Mouse (Mus musculus) MEL (cell line): ENCODE measurements around the gene 4930432K21Rik. TPM values are rescaled to one million over a fixed set of nuclear protein-coding genes. Genes with fewer than 3 reads are reported as not detected.

Experiments used
- DNase-seq: peaks from one replicate; pipeline ENCODE4 v3.0.0; 2011; ENCODE audit warnings: low read depth, low spot score
- H3K27ac ChIP-seq: 2 replicates; pipeline ENCODE4 v1.5.1; 2012; ENCODE audit warnings: low read depth, mild to moderate bottlenecking, control low read depth, low read length, moderate library complexity; ENCODE audit not compliant: control insufficient read depth
- H3K27me3 ChIP-seq, 2 experiments: fragments of 150-350 bp in 1 of 2; sonication (generic) in 1 of 2; 2 replicates each; pipeline ENCODE4 v1.6.1; 2012; ENCODE audit warnings: low read length in 2 of 2, mild to moderate bottlenecking in 2 of 2, improper control_type of control experiment in 1 of 2, moderate library complexity in 1 of 2; ENCODE audit not compliant: insufficient read depth in 2 of 2, control insufficient read depth in 1 of 2
- H3K36me3 ChIP-seq, 2 experiments: 2 replicates each; pipeline ENCODE4 v1.6.1; 2012 to 2014; ENCODE audit warnings: low read length in 2 of 2, improper control_type of control experiment in 1 of 2, inconsistent platforms in 1 of 2, mild to moderate bottlenecking in 1 of 2; ENCODE audit not compliant: insufficient read depth in 2 of 2, control insufficient read depth in 1 of 2
- H3K4me1 ChIP-seq, 2 experiments: fragments of 150-350 bp in 1 of 2; sonication (generic) in 1 of 2; 2 replicates each; pipeline ENCODE4 v1.6.1; 2012; ENCODE audit warnings: low read length in 2 of 2, improper control_type of control experiment in 1 of 2, mild to moderate bottlenecking in 1 of 2; ENCODE audit not compliant: insufficient read depth in 2 of 2, control insufficient read depth in 1 of 2
- H3K4me3 ChIP-seq, 2 experiments: fragments of 150-350 bp in 1 of 2; sonication (generic) in 1 of 2; 2 replicates each; pipeline ENCODE4 v1.5.1; 2012; ENCODE audit warnings: low read depth in 2 of 2, low read length in 2 of 2, mild to moderate bottlenecking in 2 of 2, moderate library complexity in 2 of 2, control low read depth in 1 of 2, improper control_type of control experiment in 1 of 2; ENCODE audit not compliant: control insufficient read depth in 1 of 2, insufficient read depth in 1 of 2
- H3K79me2 ChIP-seq: 2 replicates; pipeline ENCODE4 v1.6.1; 2012; ENCODE audit warnings: mild to moderate bottlenecking, low read length, moderate library complexity; ENCODE audit not compliant: control insufficient read depth, poor library complexity, insufficient read depth
- H3K9ac ChIP-seq: 2 replicates; pipeline ENCODE4 v1.6.1; 2012; ENCODE audit warnings: low read depth, mild to moderate bottlenecking, control low read depth, low read length, moderate library complexity; ENCODE audit not compliant: control insufficient read depth, poor library complexity, severe bottlenecking
- H3K9me3 ChIP-seq: fragments of 150-350 bp; sonication (generic); replicated peaks from 2 replicates; pipeline ENCODE4 v1.6.1; 2012; ENCODE audit warnings: mild to moderate bottlenecking, low read length, improper control_type of control experiment, moderate library complexity; ENCODE audit not compliant: insufficient read depth
- CHD2 ChIP-seq: IDR thresholded peaks from 2 replicates; pipeline ENCODE4 v1.6.1; 2011; ENCODE audit warnings: low read length, improper control_type of control experiment
- ELF1 ChIP-seq: IDR thresholded peaks from 2 replicates; pipeline ENCODE4 v1.6.1; 2014; ENCODE audit warnings: low read depth, mild to moderate bottlenecking, inconsistent platforms, low read length, improper control_type of control experiment, moderate library complexity
- GABPA ChIP-seq: IDR thresholded peaks from 2 replicates; pipeline ENCODE4 v1.6.1; 2012; ENCODE audit warnings: low read depth, mild to moderate bottlenecking, inconsistent platforms, low read length, improper control_type of control experiment, moderate library complexity
- GATA1 ChIP-seq: IDR thresholded peaks from 2 replicates; pipeline ENCODE4 v1.6.1; 2011; ENCODE audit warnings: low read depth, low read length, improper control_type of control experiment
- KAT2A ChIP-seq: conservative IDR thresholded peaks from 2 replicates; pipeline ENCODE4 v1.6.1; 2012; ENCODE audit warnings: low read depth, low read length, improper control_type of control experiment, inconsistent platforms
- MAFK ChIP-seq: IDR thresholded peaks from 2 replicates; pipeline ENCODE4 v1.6.1; 2011; ENCODE audit warnings: low read depth, mild to moderate bottlenecking, low read length, improper control_type of control experiment, borderline replicate concordance
- MAX ChIP-seq: IDR thresholded peaks from 2 replicates; pipeline ENCODE4 v1.6.1; 2011; ENCODE audit warnings: low read length, improper control_type of control experiment
- MEF2A ChIP-seq: IDR thresholded peaks from 2 replicates; pipeline ENCODE4 v1.6.1; 2014; ENCODE audit warnings: low read depth, mild to moderate bottlenecking, inconsistent platforms, low read length, improper control_type of control experiment; ENCODE audit not compliant: poor library complexity, insufficient replicate concordance, severe bottlenecking; ENCODE audit errors: extremely low read depth
- MXI1 ChIP-seq: IDR thresholded peaks from 2 replicates; pipeline ENCODE4 v1.6.1; 2011; ENCODE audit warnings: mild to moderate bottlenecking, low read depth, low read length, improper control_type of control experiment
- MYB ChIP-seq: IDR thresholded peaks from 2 replicates; pipeline ENCODE4 v1.6.1; 2011; ENCODE audit warnings: mild to moderate bottlenecking, low read depth, low read length, improper control_type of control experiment
- MYC ChIP-seq: IDR thresholded peaks from 2 replicates; pipeline ENCODE4 v1.6.1; 2011; ENCODE audit warnings: low read depth, mild to moderate bottlenecking, low read length, improper control_type of control experiment, moderate library complexity
- RAD21 ChIP-seq: IDR thresholded peaks from 2 replicates; pipeline ENCODE4 v1.6.1; 2011; ENCODE audit warnings: mild to moderate bottlenecking, low read depth, low read length, improper control_type of control experiment
- SMC3 ChIP-seq: IDR thresholded peaks from 2 replicates; pipeline ENCODE4 v1.6.1; 2011; ENCODE audit warnings: low read depth, low read length, improper control_type of control experiment
- TCF12 ChIP-seq: IDR thresholded peaks from 2 replicates; pipeline ENCODE4 v1.6.1; 2014; ENCODE audit warnings: low read depth, mild to moderate bottlenecking, inconsistent platforms, low read length, improper control_type of control experiment, moderate library complexity
- UBTF ChIP-seq: IDR thresholded peaks from 2 replicates; pipeline ENCODE4 v1.6.1; 2012; ENCODE audit warnings: low read depth, mild to moderate bottlenecking, inconsistent platforms, low read length, improper control_type of control experiment, moderate library complexity, borderline replicate concordance; ENCODE audit not compliant: insufficient read depth
- ZC3H11A ChIP-seq: IDR thresholded peaks from 2 replicates; pipeline ENCODE4 v1.6.1; 2012; ENCODE audit warnings: low read depth, mild to moderate bottlenecking, inconsistent platforms, low read length, improper control_type of control experiment
- ZMIZ1 ChIP-seq: IDR thresholded peaks from 2 replicates; pipeline ENCODE4 v1.6.1; 2012; ENCODE audit warnings: low read depth, mild to moderate bottlenecking, inconsistent platforms, low read length, improper control_type of control experiment, moderate library complexity
- polyA plus RNA-seq, 2 experiments: library from polyadenylated mRNA; stranded (reverse) in 1 of 2; unstranded in 1 of 2; fragments of >175 nt in 1 of 2; fragments of >200 nt in 1 of 2; gene quantifications; 2 replicates each; pipeline versions ENCODE4 v1.2.1 to v1.2.4; 2012; ENCODE audit warnings: low replicate concordance in 2 of 2, low read depth in 1 of 2; ENCODE audit not compliant: insufficient read length in 2 of 2, insufficient read depth in 1 of 2, missing spikeins in 1 of 2
- total RNA-seq: library from RNA; depleted of rRNA; stranded (reverse); fragments of 300-350 nt; gene quantifications from 2 replicates; pipeline ENCODE4 v1.2.3, GENCODE M21; 2012

Gene 4930432K21Rik
- total and polyA plus RNA-seq, 3 experiments: 2.2 to 3.0 TPM; not detected in 1

DNA sequence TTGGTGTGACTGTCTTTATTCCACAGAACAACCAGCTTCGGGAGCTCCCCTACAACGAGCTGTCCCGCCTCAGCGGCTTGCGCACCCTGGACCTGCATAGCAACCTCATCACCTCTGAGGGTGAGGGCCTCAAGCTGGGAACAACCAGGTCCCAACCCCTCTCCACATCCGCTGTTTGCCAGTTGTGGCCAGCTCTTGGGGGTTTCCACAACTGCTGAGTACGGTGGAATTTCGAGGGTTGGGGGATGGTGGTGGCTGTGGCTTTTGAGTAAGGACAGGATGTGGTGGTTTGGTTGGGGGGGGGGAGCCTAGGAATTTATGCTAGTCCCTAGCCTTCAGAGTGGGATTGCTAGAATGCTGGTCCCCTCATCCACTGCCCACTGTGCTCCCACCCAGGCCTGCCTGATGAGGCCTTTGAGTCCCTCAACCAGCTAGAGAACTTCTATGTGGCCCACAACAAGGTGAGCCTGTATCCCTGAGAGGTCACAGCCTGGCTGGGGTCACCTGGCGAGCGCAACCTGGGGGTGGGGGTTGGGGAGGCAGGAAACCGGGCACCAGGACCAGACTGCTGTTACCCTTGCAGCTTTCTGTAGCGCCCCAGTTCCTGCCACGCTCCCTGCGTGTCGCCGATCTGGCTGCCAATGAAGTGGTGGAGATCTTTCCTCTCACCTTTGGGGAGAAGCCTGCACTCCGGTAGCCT, 20.5 kb upstream of the 4930432K21Rik start:
- Histone ChIP-seq H3K9me3 (no peaks in the 10 kb centered on the region), H3K4me1 (peaks cover 0 to 7% of the 10 kb centered on the region in 2 experiments; a peak in 1 of 4 replicates), H3K79me2 (no peaks in the 10 kb centered on the region), H3K4me3 (no peak overlapping the region), H3K27ac (no peak overlapping the region), H3K9ac (no peak overlapping the region), H3K36me3 (no peaks in the 10 kb centered on the region), H3K27me3 (no peaks in the 10 kb centered on the region)
- DNase-seq: no peak
- TF ChIP-seq TCF12: no peak
- no peak for TF ChIP-seq MYB
- TF ChIP-seq MXI1: no peak
- TF ChIP-seq SMC3: no peak
- TF ChIP-seq GATA1: no peak
- no peak for TF ChIP-seq GABPA
- TF ChIP-seq KAT2A: no peak
- no peak for TF ChIP-seq ELF1
- no peak for TF ChIP-seq ZMIZ1
- TF ChIP-seq UBTF: no peak
- no peak for TF ChIP-seq MAX
- TF ChIP-seq MAFK: no peak

DNA sequence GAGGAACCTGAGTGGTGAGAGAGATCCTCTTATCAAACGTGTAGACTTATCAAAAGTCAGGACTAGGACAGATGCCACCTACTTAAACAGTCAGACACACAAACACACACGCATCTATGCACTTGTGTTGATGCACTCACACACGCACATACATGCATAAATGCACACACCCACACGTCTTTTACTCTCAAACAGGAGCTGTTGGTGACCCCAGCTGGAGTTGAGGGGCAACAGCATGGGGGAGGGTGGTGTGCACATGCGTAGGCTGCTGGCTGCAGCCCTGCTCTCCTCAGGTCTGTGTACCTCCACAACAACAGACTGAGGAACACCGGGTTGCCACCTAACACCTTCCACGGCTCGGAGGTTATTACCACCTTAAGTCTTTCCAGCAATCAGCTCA, 19.5 kb upstream of the 4930432K21Rik start:
- TF ChIP-seq CHD2 (no peak), RAD21 (peak; percentile 5), ZC3H11A (no peak), MEF2A (no peak), MYC (no peak)
- H3K4me1 ChIP-seq: peaks cover 0 to 7% of the 10 kb centered on the region in 2 experiments; a peak in 1 of 4 replicates
- H3K4me3 ChIP-seq: no peak overlapping the region
- no peak overlapping the region for H3K9ac ChIP-seq
- H3K79me2 ChIP-seq: no peaks in the 10 kb centered on the region
- no peaks in the 10 kb centered on the region for H3K36me3 ChIP-seq
- H3K9me3 ChIP-seq: no peaks in the 10 kb centered on the region
- no peak overlapping the region for H3K27ac ChIP-seq
- no peaks in the 10 kb centered on the region for H3K27me3 ChIP-seq
- no peak for DNase-seq
